Mouse (Mus musculus) stomach, embryonic 16.5 days (tissue): ENCODE data around the gene Sbno1. TPM values are rescaled to one million over a fixed set of nuclear protein-coding genes. Genes with fewer than 3 reads are reported as not detected.

ENCODE experiments used
- ATAC-seq: fragments of 200-750 bp; cut with Nextera tagmentation; 2 replicates; pipeline ENCODE4 v1.8.0; 2017; ENCODE audit warnings: moderate number of reproducible peaks, moderate TSS enrichment; ENCODE audit not compliant: insufficient read depth, low FRiP score
- H3K27ac ChIP-seq: fragments of 300-500 bp; sonication (generic); 2 replicates; pipeline ENCODE4 v1.5.1; 2014; ENCODE audit warnings: low read length
- H3K27me3 ChIP-seq: fragments of 300-500 bp; sonication (generic); 2 replicates; pipeline ENCODE4 v1.6.1; 2014; ENCODE audit warnings: low read length, control low read depth, mixed read lengths; ENCODE audit not compliant: control insufficient read depth, insufficient read depth
- H3K36me3 ChIP-seq: fragments of 300-500 bp; sonication (generic); 2 replicates; pipeline ENCODE4 v1.6.1; 2014; ENCODE audit warnings: low read length; ENCODE audit not compliant: control insufficient read depth, insufficient read depth
- H3K4me1 ChIP-seq: fragments of 300-500 bp; sonication (generic); 2 replicates; pipeline ENCODE4 v1.6.1; 2014; ENCODE audit warnings: low read length, control low read depth, mixed read lengths; ENCODE audit not compliant: control insufficient read depth, insufficient read depth
- H3K4me2 ChIP-seq: fragments of 300-500 bp; sonication (generic); 2 replicates; pipeline ENCODE4 v1.6.1; 2014; ENCODE audit warnings: low read depth, low read length, mixed read lengths
- H3K4me3 ChIP-seq: fragments of 300-500 bp; sonication (generic); replicated peaks from 2 replicates; pipeline ENCODE4 v1.5.1; 2014; ENCODE audit warnings: mild to moderate bottlenecking, low read length
- H3K9ac ChIP-seq: fragments of 300-500 bp; sonication (generic); 2 replicates; pipeline ENCODE4 v1.6.1; 2014; ENCODE audit warnings: low read length
- H3K9me3 ChIP-seq: fragments of 300-500 bp; sonication (generic); replicated peaks from 2 replicates; pipeline ENCODE4 v1.6.1; 2016; ENCODE audit warnings: low read length, control low read depth; ENCODE audit not compliant: control insufficient read depth
- WGBS: fragments of 180-500 bp; shearing (Covaris S2); extraction: QIAGEN DNeasy Blood & Tissue Kit; methylation state at CpG from one replicate; pipeline ENCODE4 v1.1.7; 2014; 5-methylcytosine and 5-hydroxymethylcytosine counted together
- polyA plus RNA-seq: library from polyadenylated mRNA; unstranded; fragments of >200 nt; fragmentation: Nextera tagmentation; extraction: Ambion mirVana; gene quantifications from 2 replicates; pipeline ENCODE4 v1.2.1, GENCODE M21; 2015

The Sbno1 gene
- polyA plus RNA-seq, 1 experiment from 2014 or later = 70.4 TPM

- H3K9ac ChIP-seq = no peak overlapping the region
- H3K4me3 ChIP-seq = no peak overlapping the region
- WGBS = 89% methylated on average over 7 of the region's 7 CpGs
- H3K4me2 ChIP-seq = no peak overlapping the region
- H3K4me1 ChIP-seq = no peaks in the 10 kb centered on the region
- no peaks in the 10 kb centered on the region for H3K9me3 ChIP-seq
- H3K27ac ChIP-seq = no peak overlapping the region
- no peaks in the 10 kb centered on the region for H3K27me3 ChIP-seq
- H3K36me3 ChIP-seq = 0 out of 2 replicates have a peak, but pooled peaks cover 11% of the 10 kb centered on the region
- no peak for ATAC-seq
Observed at GRCm38 (mm10) chr5:124393726-124394125, 32.1 kb downstream of the Sbno1 start.

GRCm38 (mm10) chr5:124392412-124392811 is 33.4 kb downstream of the Sbno1 start:
- Histone ChIP-seq H3K36me3 (0 out of 2 replicates have a peak, but pooled peaks cover 13% of the 10 kb centered on the region), H3K27ac (no peak overlapping the region), H3K9me3 (no peaks in the 10 kb centered on the region), H3K4me2 (no peak overlapping the region), H3K27me3 (no peaks in the 10 kb centered on the region), H3K4me1 (no peaks in the 10 kb centered on the region), H3K9ac (no peak overlapping the region), H3K4me3 (no peak overlapping the region)
- 96% methylated on average over 4 of the region's 4 CpGs for WGBS
- no peak for ATAC-seq

GRCm38 (mm10) chr5:124387932-124388331 is 37.9 kb downstream of the Sbno1 start:
- H3K27ac ChIP-seq = no peak overlapping the region
- H3K9ac ChIP-seq = no peak overlapping the region
- no peak for ATAC-seq
- no peaks in the 10 kb centered on the region for H3K27me3 ChIP-seq
- H3K4me3 ChIP-seq = no peak overlapping the region
- H3K4me1 ChIP-seq = no peaks in the 10 kb centered on the region
- WGBS = 73% methylated on average over 5 of the region's 5 CpGs
- no peaks in the 10 kb centered on the region for H3K9me3 ChIP-seq
- peaks cover 41% of the 10 kb centered on the region for H3K36me3 ChIP-seq
- no peak overlapping the region for H3K4me2 ChIP-seq

DNA sequence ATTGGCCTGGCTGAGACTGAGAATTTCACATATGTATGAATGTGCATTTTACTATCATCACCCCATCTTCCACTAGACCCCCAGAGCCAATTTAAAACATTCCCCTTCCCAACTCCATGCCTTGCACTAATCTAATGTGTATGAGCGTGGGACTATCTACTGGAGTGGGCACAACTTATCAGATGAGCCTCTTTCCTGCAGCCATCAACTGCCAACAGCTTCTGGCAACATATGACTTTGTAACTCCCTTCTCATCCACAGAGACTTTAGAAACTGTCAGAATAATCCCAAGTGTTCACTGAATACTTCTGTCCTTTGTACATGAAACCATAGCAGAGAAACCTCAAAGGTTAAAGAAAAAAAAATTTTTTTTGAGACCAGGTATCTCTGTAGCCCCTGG is 45.7 kb downstream of the Sbno1 start:
- WGBS = 85% methylated on average over 1 of the region's 1 CpGs
- no peak for ATAC-seq

DNA sequence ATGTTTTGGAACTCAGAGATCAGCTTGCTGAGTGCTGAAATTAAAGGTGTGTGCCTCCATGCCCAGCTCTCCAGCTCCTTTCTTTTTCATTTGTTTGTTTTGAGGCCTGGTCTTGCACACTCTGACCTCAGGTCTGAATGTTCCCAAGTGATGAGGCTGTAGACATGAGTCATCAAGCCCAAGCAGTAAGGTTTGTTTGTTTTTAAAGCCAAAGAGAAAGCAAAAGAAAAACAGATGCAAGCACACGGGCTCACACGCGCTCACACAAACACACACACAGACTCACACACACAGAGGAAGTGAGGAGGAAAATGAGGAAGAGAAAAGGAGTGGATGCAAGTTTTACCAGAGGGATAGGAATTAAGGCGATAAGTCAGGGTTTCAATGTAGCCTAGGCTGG is 48.7 kb downstream of the Sbno1 start:
- ATAC-seq = no peak

More for the DNA sequence above, 45.7 kb downstream of the Sbno1 start:
- Histone ChIP-seq H3K36me3 (peaks cover 33% of the 10 kb centered on the region), H3K9ac (no peak overlapping the region), H3K27ac (no peak overlapping the region), H3K9me3 (no peaks in the 10 kb centered on the region), H3K4me1 (no peaks in the 10 kb centered on the region), H3K27me3 (no peaks in the 10 kb centered on the region), H3K4me3 (no peak overlapping the region), H3K4me2 (no peak overlapping the region)

GRCm38 (mm10) chr5:124376401-124376800 is 49.4 kb downstream of the Sbno1 start:
- Histone ChIP-seq H3K9ac (no peak overlapping the region), H3K27ac (no peak overlapping the region), H3K9me3 (no peaks in the 10 kb centered on the region), H3K36me3 (peaks cover 30% of the 10 kb centered on the region; the same call in 1 of the 2 replicates), H3K4me2 (no peak overlapping the region), H3K27me3 (no peaks in the 10 kb centered on the region), H3K4me3 (no peak overlapping the region), H3K4me1 (no peaks in the 10 kb centered on the region)
- WGBS = 88% methylated on average over 1 of the region's 1 CpGs
- ATAC-seq = no peak

More for the DNA sequence above, 48.7 kb downstream of the Sbno1 start:
- Histone ChIP-seq H3K27me3 (no peaks in the 10 kb centered on the region), H3K9ac (no peak overlapping the region), H3K4me2 (no peak overlapping the region), H3K27ac (no peak overlapping the region), H3K9me3 (no peaks in the 10 kb centered on the region), H3K36me3 (peaks cover 30% of the 10 kb centered on the region; the same call in 1 of the 2 replicates), H3K4me1 (no peaks in the 10 kb centered on the region), H3K4me3 (no peak overlapping the region)
- WGBS = 79% methylated on average over 4 of the region's 4 CpGs

- peaks cover 32% of the 10 kb centered on the region; the same call in 1 of the 2 replicates for H3K36me3 ChIP-seq
- no peak overlapping the region for H3K4me2 ChIP-seq
- 98% methylated on average over 7 of the region's 7 CpGs for WGBS
- no peak overlapping the region for H3K9ac ChIP-seq
- no peaks in the 10 kb centered on the region for H3K4me1 ChIP-seq
- no peaks in the 10 kb centered on the region for H3K9me3 ChIP-seq
- no peak for ATAC-seq
- no peak overlapping the region for H3K27ac ChIP-seq
- no peaks in the 10 kb centered on the region for H3K27me3 ChIP-seq
- H3K4me3 ChIP-seq = no peak overlapping the region
Observed at GRCm38 (mm10) chr5:124374298-124374697, 51.5 kb downstream of the Sbno1 start.

GRCm38 (mm10) chr5:124366721-124367120 is 59.1 kb downstream of the Sbno1 start:
- WGBS = 68% methylated on average over 3 of the region's 3 CpGs

DNA sequence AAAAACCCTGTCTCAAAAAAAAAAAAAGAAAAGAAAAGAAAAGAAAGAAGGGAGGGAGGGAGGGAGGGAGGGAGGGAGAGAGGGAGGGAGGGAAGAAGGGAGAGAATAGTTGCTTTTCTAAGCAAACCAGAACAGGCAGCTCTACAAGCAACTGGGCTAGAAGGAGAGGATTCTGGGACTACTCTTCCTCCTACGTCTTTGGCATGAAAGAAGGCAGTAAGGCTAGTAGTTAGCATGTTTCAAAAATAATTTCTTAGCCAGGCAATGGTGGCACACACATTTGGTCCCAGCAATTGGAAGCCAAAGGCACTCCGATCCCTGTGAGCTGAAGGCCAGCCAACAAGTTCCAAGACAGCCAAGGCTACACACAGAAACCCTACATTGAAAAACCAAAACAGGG is 60.0 kb downstream of the Sbno1 start:
- no peak for ATAC-seq
- H3K36me3 ChIP-seq = 0 out of 2 replicates have a peak, but pooled peaks cover 7% of the 10 kb centered on the region
- no peak overlapping the region for H3K4me2 ChIP-seq
- H3K4me1 ChIP-seq = no peaks in the 10 kb centered on the region
- no peak overlapping the region for H3K27ac ChIP-seq
- H3K9me3 ChIP-seq = no peaks in the 10 kb centered on the region
- no peaks in the 10 kb centered on the region for H3K27me3 ChIP-seq
- WGBS = 84% methylated on average over 2 of the region's 2 CpGs
- H3K9ac ChIP-seq = no peak overlapping the region
- no peak overlapping the region for H3K4me3 ChIP-seq

More at GRCm38 (mm10) chr5:124366721-124367120, 59.1 kb downstream of the Sbno1 start:
- Histone ChIP-seq H3K27me3 (no peaks in the 10 kb centered on the region), H3K4me3 (no peak overlapping the region), H3K9ac (no peak overlapping the region), H3K9me3 (no peaks in the 10 kb centered on the region), H3K27ac (no peak overlapping the region), H3K36me3 (0 out of 2 replicates have a peak, but pooled peaks cover 7% of the 10 kb centered on the region), H3K4me2 (no peak overlapping the region), H3K4me1 (no peaks in the 10 kb centered on the region)
- no peak for ATAC-seq
